7 mouse cellular contexts compared by ENCODE assay signal in the genomic region with DNA sequence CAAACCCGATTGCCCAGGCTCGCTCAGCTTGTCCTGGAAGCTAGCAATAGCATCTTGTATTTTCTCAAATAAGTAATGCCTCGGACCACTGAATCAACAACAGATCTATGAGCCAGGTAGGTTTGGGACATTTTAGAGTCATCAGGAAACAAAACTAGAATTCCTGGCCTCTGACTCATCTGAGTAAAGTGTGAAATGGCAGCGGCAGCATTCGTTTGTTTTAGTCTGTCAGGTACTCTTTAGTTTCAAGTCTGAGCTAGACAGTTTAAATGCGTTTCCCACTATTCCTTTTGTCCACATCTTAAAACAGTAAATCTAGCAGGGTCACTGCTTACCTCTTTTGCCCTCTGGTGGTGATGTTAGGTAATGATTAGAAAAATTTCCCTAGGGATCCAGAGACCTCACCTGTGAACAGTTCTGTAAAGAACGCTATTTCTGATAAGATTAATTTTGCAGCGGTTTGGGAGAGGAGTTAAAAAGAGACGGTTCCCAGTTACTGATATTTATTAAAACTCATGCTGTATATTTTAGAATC. TPM values are rescaled to one million over a fixed set of nuclear protein-coding genes. Genes with fewer than 3 reads are reported as not detected.
DNase-seq lines count a peak whose midpoint lies in the region; ATAC-seq and TF ChIP-seq lines count a peak whose summit lies in the region.

No protein-coding gene starts in this region.

- H3K36me3 ChIP-seq in C2C12 (ENCODE audit: control insufficient read depth, insufficient read depth) = peaks cover 48% of the 10 kb centered on the region
- peaks cover 9% of the 10 kb centered on the region for H3K36me3 ChIP-seq in embryonic facial prominence, embryonic 11.5 days (replicated peaks; ENCODE audit: control insufficient read depth, insufficient read depth, low read depth, low read length)
- peaks cover 26% of the 10 kb centered on the region for H3K36me3 ChIP-seq in hindbrain, embryonic 15.5 days
- peaks cover 25% of the 10 kb centered on the region for H3K36me3 ChIP-seq in liver, embryonic 16.5 days (ENCODE audit: control insufficient read depth, insufficient read depth)

- H3K27ac ChIP-seq in embryonic facial prominence, embryonic 11.5 days (replicated peaks; ENCODE audit: low read depth, low read length) = no peak overlapping the region
- H3K27ac ChIP-seq in hindbrain, embryonic 15.5 days (replicated peaks) = no peak overlapping the region
- peak overlapping the region; percentile 98 for H3K27ac ChIP-seq in liver, embryonic 16.5 days (ENCODE audit: low read length)

- H3K79me3 ChIP-seq in C2C12 (ENCODE audit: low read depth) = peaks cover 56% of the 10 kb centered on the region

- peak overlapping the region; percentile 50 for H3ac ChIP-seq in C2C12 (ENCODE audit: control insufficient read depth, insufficient read length, low read depth)

- ATAC-seq in embryonic facial prominence, embryonic 11.5 days (replicated peaks; ENCODE audit: insufficient number of reproducible peaks, low FRiP score, low TSS enrichment, low read depth) = no peak
- ATAC-seq in hindbrain, embryonic 15.5 days (ENCODE audit: low FRiP score, low read depth) = no peak
- no peak for ATAC-seq in liver, embryonic 16.5 days (ENCODE audit: low read depth)
- ATAC-seq in neutrophil, adult 5-6 weeks (ENCODE audit: extremely low read depth, insufficient number of reproducible peaks, low FRiP score, poor library complexity, severe bottlenecking) = peak; percentile 33; the same call in 1 of the 2 replicates

- peak overlapping the region; percentile 60 for H3K4me2 ChIP-seq in embryonic facial prominence, embryonic 11.5 days (ENCODE audit: low read depth, low read length)
- peak overlapping the region; percentile 85 for H3K4me2 ChIP-seq in hindbrain, embryonic 15.5 days
- peak overlapping the region; percentile 74 for H3K4me2 ChIP-seq in liver, embryonic 16.5 days (ENCODE audit: low read depth, low read length)

- no peaks in the 10 kb centered on the region for H3K9me3 ChIP-seq in embryonic facial prominence, embryonic 11.5 days (replicated peaks; ENCODE audit: control insufficient read depth, low read length)
- no peaks in the 10 kb centered on the region for H3K9me3 ChIP-seq in hindbrain, embryonic 15.5 days
- H3K9me3 ChIP-seq in liver, embryonic 16.5 days (replicated peaks; ENCODE audit: control insufficient read depth, low read length) = no peaks in the 10 kb centered on the region

- WGBS in embryonic facial prominence, embryonic 11.5 days = 16% methylated on average over 9 of the region's 9 CpGs
- 18% methylated on average over 9 of the region's 9 CpGs for WGBS in hindbrain, embryonic 15.5 days
- WGBS in liver, embryonic 16.5 days (ENCODE audit: insufficient replicate concordance) = 7% methylated on average over 9 of the region's 9 CpGs

- peaks cover 76% of the 10 kb centered on the region for H3K79me2 ChIP-seq in C2C12 (ENCODE audit: control insufficient read depth, insufficient read depth)

- H3K4me1 ChIP-seq in embryonic facial prominence, embryonic 11.5 days (ENCODE audit: control insufficient read depth, insufficient read depth, low read length) = no peaks in the 10 kb centered on the region; the same call in 1 of the 2 replicates
- H3K4me1 ChIP-seq in hindbrain, embryonic 15.5 days (replicated peaks) = peaks cover 35% of the 10 kb centered on the region
- peaks cover 16% of the 10 kb centered on the region for H3K4me1 ChIP-seq in liver, embryonic 16.5 days (ENCODE audit: control insufficient read depth, low read depth, low read length)

- DNase-seq in ES-CJ7 (ENCODE audit: low read depth, low spot score) = peak; percentile 67
- peak; percentile 85 for DNase-seq in embryonic facial prominence, embryonic 11.5 days (ENCODE audit: low spot score)
- no peak for DNase-seq in right cerebral cortex, postnatal 25 days

- peak overlapping the region; percentile 93 for H3K4me3 ChIP-seq in C2C12 (ENCODE audit: insufficient read depth, poor library complexity, severe bottlenecking)
- peak overlapping the region; percentile 94 for H3K4me3 ChIP-seq in embryonic facial prominence, embryonic 11.5 days (ENCODE audit: low read depth, low read length)
- peak overlapping the region; percentile 74 for H3K4me3 ChIP-seq in hindbrain, embryonic 15.5 days
- peak overlapping the region; percentile 99 for H3K4me3 ChIP-seq in liver, embryonic 16.5 days (ENCODE audit: low read depth, low read length)

- TF ChIP-seq CTCF in C2C12 (IDR thresholded peaks at IDR 0.05; ENCODE audit: control insufficient read depth, insufficient read depth, insufficient read length) = peak; percentile 19

- H3K9ac ChIP-seq in embryonic facial prominence, embryonic 11.5 days (replicated peaks; ENCODE audit: low read length) = peak overlapping the region; percentile 22
- H3K9ac ChIP-seq in hindbrain, embryonic 15.5 days = peak overlapping the region; percentile 77; the same call in 1 of the 2 replicates
- peak overlapping the region; percentile 97 for H3K9ac ChIP-seq in liver, embryonic 16.5 days (ENCODE audit: low read depth, low read length)

- H3K27me3 ChIP-seq in C2C12 (ENCODE audit: control insufficient read depth, insufficient read depth, insufficient read length) = no peaks in the 10 kb centered on the region
- no peaks in the 10 kb centered on the region for H3K27me3 ChIP-seq in embryonic facial prominence, embryonic 11.5 days (ENCODE audit: control insufficient read depth, insufficient read depth, low read length)
- no peaks in the 10 kb centered on the region for H3K27me3 ChIP-seq in hindbrain, embryonic 15.5 days
- H3K27me3 ChIP-seq in liver, embryonic 16.5 days (ENCODE audit: control insufficient read depth, insufficient read depth, low read depth, low read length) = no peaks in the 10 kb centered on the region

TF ChIP-seq in C2C12, 6 proteins besides CTCF, POLR2A, EP300 and RAD21:
- TF ChIP-seq FOSL1 (IDR thresholded peaks at IDR 0.05; ENCODE audit: insufficient read depth, low read length, poor library complexity, severe bottlenecking) = no peak
- no peak for TF ChIP-seq CEBPB (IDR thresholded peaks at IDR 0.05; ENCODE audit: low read depth)
- no peak for TF ChIP-seq MYOG (IDR thresholded peaks at IDR 0.05; ENCODE audit: control insufficient read depth, extremely low read depth, insufficient read length)
- TF ChIP-seq MYOD1 (IDR thresholded peaks at IDR 0.05; ENCODE audit: control insufficient read depth, insufficient read length, low read depth) = no peak
- no peak for TF ChIP-seq MAX (IDR thresholded peaks at IDR 0.05)
- TF ChIP-seq USF1 (IDR thresholded peaks at IDR 0.05; ENCODE audit: low read depth) = no peak

RNA-seq across cellular contexts. Expression of gene Nup50, which starts 1.6 kb away (rescaled TPM):
- polyA plus RNA-seq in C2C12 (2012; fragmentation: generic; extraction: Trizol) = 54.0 TPM
- 65.8 and 67.1 TPM in 2 replicates for polyA plus RNA-seq in embryonic facial prominence, embryonic 11.5 days (2014; fragmentation: Nextera tagmentation; extraction: Ambion mirVana)
- polyA plus RNA-seq in hindbrain, embryonic 15.5 days (2015; fragmentation: Nextera tagmentation; extraction: Ambion mirVana) = 25.2 and 25.5 TPM in 2 replicates
- 22.6 and 24.4 TPM in 2 replicates for polyA plus RNA-seq in liver, embryonic 16.5 days (2015; fragmentation: Nextera tagmentation; extraction: Ambion mirVana)
- total RNA-seq in neutrophil, adult 5-6 weeks (2017) = 38.1 and 38.2 TPM in 2 replicates

RNA-seq across cellular contexts. Expression of gene Gm29666, which starts 5.0 kb away (rescaled TPM):
- polyA plus RNA-seq in C2C12 (2012; fragmentation: generic; extraction: Trizol) = 0.06 TPM
- polyA plus RNA-seq in embryonic facial prominence, embryonic 11.5 days (2014; fragmentation: Nextera tagmentation; extraction: Ambion mirVana) = 0.50 and 0.52 TPM in 2 replicates
- 0.98 and 1.0 TPM in 2 replicates for polyA plus RNA-seq in hindbrain, embryonic 15.5 days (2015; fragmentation: Nextera tagmentation; extraction: Ambion mirVana)
- 0.38 and 0.41 TPM in 2 replicates for polyA plus RNA-seq in liver, embryonic 16.5 days (2015; fragmentation: Nextera tagmentation; extraction: Ambion mirVana)
- total RNA-seq in neutrophil, adult 5-6 weeks (2017) = 0.47 and 0.49 TPM in 2 replicates

Comparison
In these comparisons a context has a peak if more than half of its experiments do, and no peak if none do; other contexts are left out.
1. H3K9ac ChIP-seq: peak in every context shown above with its lines; median percentile 97 in liver, embryonic 16.5 days; 77 in hindbrain, embryonic 15.5 days; 22 in embryonic facial prominence, embryonic 11.5 days.